Mouse (Mus musculus): ENCODE measurements around the gene Zc3h12a. TPM values are rescaled to one million over a fixed set of nuclear protein-coding genes. Genes with fewer than 3 reads are reported as not detected.

Gene Zc3h12a
- polyA plus RNA-seq, 1 experiment from 2014 or later = 0.15 TPM

GRCm38 (mm10) chr4:125138321-125138720 is 10.7 kb upstream of the Zc3h12a start:
- no peaks in the 10 kb centered on the region for H3K27me3 ChIP-seq (replicated peaks)
- no peak overlapping the region for H3K4me2 ChIP-seq
- H3K4me3 ChIP-seq = no peak overlapping the region
- no peaks in the 10 kb centered on the region for H3K4me1 ChIP-seq
- H3K9me3 ChIP-seq = no peaks in the 10 kb centered on the region
- no peak overlapping the region for H3K9ac ChIP-seq
- 79% methylated on average over 7 of the region's 7 CpGs for WGBS
- no peak for ATAC-seq (replicated peaks)
- no peak overlapping the region for H3K27ac ChIP-seq
- no peaks in the 10 kb centered on the region for H3K36me3 ChIP-seq (replicated peaks)

DNA sequence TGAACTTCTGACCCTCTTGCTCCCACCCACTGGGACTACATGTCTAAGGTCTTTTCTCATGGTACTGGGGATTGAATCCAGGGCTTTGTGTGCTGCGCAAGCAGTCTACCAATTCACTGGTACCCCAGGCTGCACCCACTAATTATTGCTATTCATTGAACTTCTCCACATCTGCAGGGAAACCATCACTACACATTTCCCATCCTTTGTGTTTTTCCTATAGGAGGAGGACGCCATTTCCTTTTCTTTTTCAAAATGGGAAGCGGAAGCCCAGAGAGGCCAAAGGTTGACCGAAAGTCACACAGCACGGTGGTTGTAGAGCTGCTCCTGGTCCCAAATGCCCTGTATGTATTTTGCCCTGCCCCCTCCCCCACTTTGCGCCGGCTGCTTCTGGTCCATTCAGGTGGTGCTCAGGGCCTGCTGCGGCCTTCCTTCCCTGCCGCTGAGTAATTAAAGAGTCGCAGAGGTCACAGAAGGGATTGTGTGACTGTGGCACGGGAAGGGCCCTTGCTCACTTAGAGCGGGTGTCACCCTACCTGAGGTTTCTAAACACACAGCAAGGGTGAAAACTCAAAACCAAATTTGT is 8.8 kb upstream of the Zc3h12a start:
- Histone ChIP-seq H3K9ac (no peak overlapping the region), H3K36me3 (replicated peaks) (no peaks in the 10 kb centered on the region), H3K9me3 (no peaks in the 10 kb centered on the region), H3K27ac (no peak overlapping the region), H3K4me2 (no peak overlapping the region), H3K27me3 (replicated peaks) (no peaks in the 10 kb centered on the region), H3K4me3 (no peak overlapping the region), H3K4me1 (no peaks in the 10 kb centered on the region)
- ATAC-seq (replicated peaks) = no peak
- 65% methylated on average over 12 of the region's 12 CpGs for WGBS

- H3K4me1 ChIP-seq = no peaks in the 10 kb centered on the region
- no peak overlapping the region for H3K27ac ChIP-seq
- H3K4me2 ChIP-seq = no peak overlapping the region
- H3K4me3 ChIP-seq = no peak overlapping the region
- H3K9ac ChIP-seq = no peak overlapping the region
- 82% methylated on average over 10 of the region's 10 CpGs for WGBS
- no peaks in the 10 kb centered on the region for H3K9me3 ChIP-seq
- ATAC-seq (replicated peaks) = no peak
- H3K36me3 ChIP-seq (replicated peaks) = no peaks in the 10 kb centered on the region
- H3K27me3 ChIP-seq (replicated peaks) = no peaks in the 10 kb centered on the region
These were observed 7.6 kb upstream of the Zc3h12a start for GRCm38 (mm10) chr4:125135076-125135855.

DNA sequence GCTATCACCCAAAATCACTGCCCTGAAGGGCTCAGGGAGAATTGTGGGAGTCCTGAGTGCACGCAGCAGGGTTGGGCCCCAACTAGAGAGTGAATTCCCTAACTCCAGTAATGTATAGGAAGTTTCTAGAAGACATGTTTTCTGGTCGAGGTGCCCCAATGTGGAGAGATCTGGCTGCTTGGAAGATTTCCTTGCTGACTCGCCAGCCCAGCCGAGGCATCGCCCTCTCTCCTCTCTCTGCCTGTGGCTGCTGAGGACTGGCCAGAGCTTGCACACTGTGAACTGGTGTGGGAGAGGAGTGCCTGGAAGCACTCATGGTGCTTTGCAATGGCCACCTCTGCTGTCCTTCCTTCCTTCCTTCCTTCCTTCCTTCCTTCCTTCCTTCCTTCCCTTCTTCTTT is 7.0 kb upstream of the Zc3h12a start:
- 76% methylated on average over 5 of the region's 5 CpGs for WGBS
- H3K27me3 ChIP-seq (replicated peaks) = no peaks in the 10 kb centered on the region
- no peak for ATAC-seq (replicated peaks)
- no peak overlapping the region for H3K27ac ChIP-seq
- no peak overlapping the region for H3K4me2 ChIP-seq
- no peaks in the 10 kb centered on the region for H3K4me1 ChIP-seq
- H3K36me3 ChIP-seq (replicated peaks) = no peaks in the 10 kb centered on the region
- H3K9me3 ChIP-seq = no peaks in the 10 kb centered on the region
- H3K9ac ChIP-seq = no peak overlapping the region
- no peak overlapping the region for H3K4me3 ChIP-seq

DNA sequence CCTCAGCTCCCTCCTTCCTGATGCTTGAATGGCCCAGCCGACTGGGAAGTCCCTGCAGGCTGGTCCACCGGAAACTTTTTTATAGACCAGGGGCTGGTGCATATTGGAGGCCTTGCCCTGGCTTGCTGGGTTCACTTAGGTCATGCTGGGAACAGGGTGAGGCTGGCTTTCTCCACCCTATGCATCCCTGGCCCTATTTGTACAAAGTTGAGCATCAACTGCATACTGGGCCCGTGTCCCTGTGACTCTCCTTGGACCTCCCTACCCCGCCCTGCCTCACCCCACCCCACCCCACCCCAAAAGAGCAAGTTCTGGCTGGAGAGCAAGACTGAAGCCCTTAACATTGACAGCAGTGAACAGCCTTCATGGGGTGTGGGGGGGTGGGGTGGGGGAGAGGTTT is 6.6 kb upstream of the Zc3h12a start:
- H3K27me3 ChIP-seq (replicated peaks) = no peaks in the 10 kb centered on the region
- WGBS = 86% methylated on average over 4 of the region's 4 CpGs
- no peaks in the 10 kb centered on the region for H3K4me1 ChIP-seq
- H3K27ac ChIP-seq = no peak overlapping the region
- no peak for ATAC-seq (replicated peaks)
- H3K9ac ChIP-seq = no peak overlapping the region
- no peak overlapping the region for H3K4me2 ChIP-seq
- no peak overlapping the region for H3K4me3 ChIP-seq
- no peaks in the 10 kb centered on the region for H3K36me3 ChIP-seq (replicated peaks)
- no peaks in the 10 kb centered on the region for H3K9me3 ChIP-seq

DNA sequence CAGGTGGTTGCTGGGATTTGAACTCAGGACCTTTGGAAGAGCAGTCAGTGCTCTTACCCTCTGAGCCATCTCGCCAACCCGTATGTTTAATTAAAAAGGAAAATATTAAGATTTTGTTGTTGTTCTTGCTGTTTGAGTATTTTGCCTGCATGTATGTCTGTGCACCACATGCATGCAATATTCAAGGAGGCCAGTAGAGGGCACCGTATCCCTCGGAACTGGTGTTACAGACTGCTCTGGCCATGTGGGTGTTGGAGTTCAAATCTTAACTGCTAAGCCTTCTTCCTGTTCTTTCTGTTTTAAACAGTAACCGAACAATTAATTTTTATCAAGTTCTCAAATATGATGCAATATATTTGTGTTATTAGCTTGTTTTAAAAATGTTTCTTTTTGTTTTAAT is 4.8 kb upstream of the Zc3h12a start:
- no peaks in the 10 kb centered on the region for H3K36me3 ChIP-seq (replicated peaks)
- no peak overlapping the region for H3K4me3 ChIP-seq
- peaks cover 6% of the 10 kb centered on the region for H3K4me1 ChIP-seq
- H3K9me3 ChIP-seq = no peaks in the 10 kb centered on the region
- H3K27me3 ChIP-seq (replicated peaks) = peaks cover 9% of the 10 kb centered on the region
- WGBS = 24% methylated on average over 5 of the region's 5 CpGs
- ATAC-seq (replicated peaks) = no peak
- H3K27ac ChIP-seq = no peak overlapping the region
- H3K4me2 ChIP-seq = no peak overlapping the region
- H3K9ac ChIP-seq = no peak overlapping the region

GRCm38 (mm10) chr4:125131493-125131892 is 3.9 kb upstream of the Zc3h12a start:
- ATAC-seq (replicated peaks) = no peak
- WGBS = 80% methylated on average over 4 of the region's 4 CpGs
- Histone ChIP-seq H3K27ac (no peak overlapping the region), H3K4me3 (no peak overlapping the region), H3K9me3 (no peaks in the 10 kb centered on the region), H3K4me1 (peaks cover 9% of the 10 kb centered on the region), H3K9ac (no peak overlapping the region), H3K36me3 (replicated peaks) (no peaks in the 10 kb centered on the region), H3K27me3 (replicated peaks) (peaks cover 15% of the 10 kb centered on the region), H3K4me2 (no peak overlapping the region)

- peak overlapping the region; percentile 99; the same call in 1 of the 2 replicates for H3K4me2 ChIP-seq
- H3K9ac ChIP-seq = no peak overlapping the region
- WGBS = 72% methylated on average over 7 of the region's 7 CpGs
- H3K27me3 ChIP-seq (replicated peaks) = peaks cover 25% of the 10 kb centered on the region
- H3K4me1 ChIP-seq = peaks cover 14% of the 10 kb centered on the region
- H3K27ac ChIP-seq = no peak overlapping the region
- no peak overlapping the region for H3K4me3 ChIP-seq
- no peak for ATAC-seq (replicated peaks)
- no peaks in the 10 kb centered on the region for H3K9me3 ChIP-seq
- H3K36me3 ChIP-seq (replicated peaks) = no peaks in the 10 kb centered on the region
These were observed 879 bp downstream of the Zc3h12a start for GRCm38 (mm10) chr4:125126761-125127160.

DNA sequence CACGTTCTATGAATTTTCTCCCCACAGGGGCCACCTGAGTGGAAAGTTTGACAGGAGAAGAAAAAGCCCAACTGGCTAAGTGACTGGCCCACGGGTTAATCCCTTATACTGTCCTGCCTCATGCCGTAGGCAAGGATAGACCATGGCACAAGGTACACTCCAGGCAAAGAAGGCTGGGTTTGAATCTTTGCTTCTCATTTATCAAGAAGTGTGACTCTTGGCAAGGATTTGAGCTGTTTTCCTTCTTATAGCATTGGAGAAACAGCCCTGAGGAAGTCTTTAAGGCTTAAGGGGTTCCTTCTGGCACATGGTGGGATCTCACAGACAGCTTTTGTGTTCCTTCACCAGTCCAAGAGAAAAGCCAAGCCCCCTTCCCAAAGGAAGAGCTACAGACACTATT is 1.5 kb downstream of the Zc3h12a start:
- H3K9me3 ChIP-seq = no peaks in the 10 kb centered on the region
- WGBS = 82% methylated on average over 3 of the region's 3 CpGs

GRCm38 (mm10) chr4:125125361-125125921 is 2.2 kb downstream of the Zc3h12a start:
- Histone ChIP-seq H3K4me2 (no peak overlapping the region), H3K4me1 (peaks cover 14% of the 10 kb centered on the region), H3K9me3 (no peaks in the 10 kb centered on the region), H3K27ac (no peak overlapping the region), H3K4me3 (no peak overlapping the region), H3K27me3 (replicated peaks) (peaks cover 25% of the 10 kb centered on the region), H3K9ac (no peak overlapping the region), H3K36me3 (replicated peaks) (no peaks in the 10 kb centered on the region)
- ATAC-seq (replicated peaks) = no peak
- WGBS = 79% methylated on average over 7 of the region's 7 CpGs

More for the DNA sequence above, 1.5 kb downstream of the Zc3h12a start:
- Histone ChIP-seq H3K9ac (no peak overlapping the region), H3K27me3 (replicated peaks) (peaks cover 25% of the 10 kb centered on the region), H3K4me2 (no peak overlapping the region), H3K27ac (no peak overlapping the region), H3K4me3 (no peak overlapping the region), H3K4me1 (peaks cover 14% of the 10 kb centered on the region), H3K36me3 (replicated peaks) (no peaks in the 10 kb centered on the region)
- ATAC-seq (replicated peaks) = no peak

DNA sequence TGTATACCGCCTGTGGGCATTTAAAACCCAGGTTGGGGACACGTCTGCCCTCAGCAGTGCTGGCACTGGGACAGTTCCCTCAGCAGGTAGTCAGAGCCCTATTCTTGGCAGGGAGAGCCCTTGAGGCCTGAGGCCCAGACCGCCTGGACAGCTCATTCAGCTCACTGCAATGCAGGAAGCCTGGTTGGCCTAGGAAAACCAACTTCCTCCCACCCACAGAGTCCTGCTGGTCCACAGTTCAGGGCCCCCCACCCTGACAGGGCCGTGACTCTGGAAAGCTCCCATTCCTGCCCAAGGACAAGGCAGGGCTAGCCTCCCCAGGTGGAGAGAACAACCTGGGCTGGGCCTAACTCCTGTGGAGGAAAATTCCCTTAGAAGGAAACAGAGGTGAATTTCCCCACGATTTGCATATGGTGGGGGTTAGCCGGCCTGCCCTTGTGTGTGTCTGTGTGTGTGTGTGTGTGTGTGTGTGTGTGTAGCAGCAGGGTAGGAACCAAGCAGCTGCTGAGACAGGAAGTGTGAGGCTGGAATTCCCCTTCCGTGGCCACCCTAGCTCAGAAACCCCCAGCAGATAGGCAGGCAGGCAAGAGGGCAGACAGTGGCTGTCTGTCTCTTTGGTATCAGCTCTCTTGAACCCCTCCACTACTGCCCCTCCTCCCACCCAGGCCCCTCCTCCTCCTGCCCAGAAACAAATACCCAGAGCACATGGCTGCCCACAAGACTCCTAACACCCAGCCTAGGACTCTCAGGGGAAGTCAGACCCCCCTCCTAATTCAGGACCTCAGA is 3.0 kb downstream of the Zc3h12a start:
- H3K9ac ChIP-seq = no peak overlapping the region
- WGBS = 45% methylated on average over 7 of the region's 7 CpGs
- H3K9me3 ChIP-seq = no peaks in the 10 kb centered on the region
- no peaks in the 10 kb centered on the region for H3K36me3 ChIP-seq (replicated peaks)
- H3K4me3 ChIP-seq = no peak overlapping the region
- no peak for ATAC-seq (replicated peaks)
- H3K4me1 ChIP-seq = peaks cover 14% of the 10 kb centered on the region
- no peak overlapping the region for H3K4me2 ChIP-seq
- peaks cover 25% of the 10 kb centered on the region for H3K27me3 ChIP-seq (replicated peaks)
- no peak overlapping the region for H3K27ac ChIP-seq

DNA sequence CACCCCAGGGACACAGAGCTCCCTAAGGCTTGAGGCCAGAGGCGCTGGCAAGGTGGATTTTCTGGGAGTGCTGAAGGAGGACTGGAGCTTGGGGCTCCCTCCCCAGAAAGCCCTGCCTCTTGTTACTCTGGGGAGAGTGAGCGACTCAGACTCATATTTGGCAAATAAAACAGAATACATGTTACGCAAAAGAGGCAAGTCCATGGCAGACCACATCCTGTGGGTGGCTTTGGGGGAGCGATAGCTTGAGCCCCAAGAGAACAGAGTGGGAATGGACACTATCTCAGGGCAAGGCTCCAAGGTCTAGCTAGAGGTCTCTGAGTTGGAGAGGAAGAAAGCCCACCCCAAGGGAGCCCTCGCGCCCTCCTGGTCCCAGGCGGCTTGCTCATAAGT is 4.4 kb downstream of the Zc3h12a start:
- H3K4me1 ChIP-seq = peaks cover 14% of the 10 kb centered on the region
- H3K4me3 ChIP-seq = no peak overlapping the region
- WGBS = 71% methylated on average over 7 of the region's 7 CpGs
- ATAC-seq (replicated peaks) = no peak
- H3K4me2 ChIP-seq = no peak overlapping the region
- no peaks in the 10 kb centered on the region for H3K9me3 ChIP-seq
- H3K9ac ChIP-seq = no peak overlapping the region
- no peaks in the 10 kb centered on the region for H3K36me3 ChIP-seq (replicated peaks)
- peaks cover 19% of the 10 kb centered on the region for H3K27me3 ChIP-seq (replicated peaks)
- no peak overlapping the region for H3K27ac ChIP-seq

All from midbrain, embryonic 15.5 days (tissue).